Mouse (Mus musculus): ENCODE results near the gene Ifi27l2b. TPM values are rescaled to one million over a fixed set of nuclear protein-coding genes. Genes with fewer than 3 reads are reported as not detected.
A peak's percentile ranks its signal among the peaks of the same experiment; 100 is the strongest.
"Not testable (repeated sequence)": the region's sequence is repeated elsewhere in the genome, so short reads cannot be mapped to it uniquely, and the experiment has no call there.

Gene Ifi27l2b
- total RNA-seq (2015; ENCODE audit: low replicate concordance) (not detected in 2 replicates), total RNA-seq (2017; ENCODE audit: low replicate concordance) (not detected in 2 replicates)

DNA sequence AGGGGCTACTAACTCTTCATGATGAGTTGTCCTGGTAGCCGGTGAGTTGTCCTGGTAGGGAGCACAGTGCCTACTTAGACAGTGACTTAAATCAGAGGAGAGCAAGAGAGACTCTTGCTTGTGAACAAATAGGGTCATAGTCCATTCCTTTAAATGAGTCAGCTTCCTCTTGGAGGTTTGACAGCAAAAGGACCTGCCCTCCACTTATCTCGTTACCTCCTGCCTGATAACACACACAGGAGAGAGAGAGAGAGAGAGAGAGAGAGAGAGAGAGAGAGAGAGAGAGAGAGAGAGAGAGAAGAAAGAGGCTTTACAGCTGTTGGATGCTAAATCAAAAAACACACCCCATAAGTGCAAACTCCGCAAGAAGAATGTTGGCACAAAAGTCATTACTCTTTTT is at the start of gene Ifi27l2b:
TSS of gene Ifi27l2b (minus strand) at position 84 of the 400 bp plus-strand sequence.
- ATAC-seq (replicated peaks; ENCODE audit: low FRiP score, poor library complexity, severe bottlenecking), result no peak

DNA sequence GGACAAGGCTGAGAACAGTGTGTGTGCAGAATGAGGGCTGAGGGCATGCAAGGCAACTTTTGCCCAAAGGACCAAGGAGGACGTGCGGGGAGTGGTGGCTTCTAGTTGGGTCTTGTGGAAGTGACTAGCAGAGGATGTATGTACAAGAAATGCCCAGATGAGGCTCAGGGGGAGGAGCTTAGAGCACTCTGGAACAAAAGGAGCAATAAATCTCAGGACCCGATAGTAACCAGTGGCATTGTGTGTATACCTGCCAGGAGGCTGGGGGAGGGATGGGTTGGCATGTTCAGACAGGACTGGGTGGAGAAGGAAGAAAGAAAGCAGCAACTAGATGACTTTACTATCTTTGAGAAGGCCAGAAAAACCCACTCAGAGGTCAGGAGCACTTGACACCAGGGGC is 47.4 kb upstream of the Ifi27l2b start:
- no peak for ATAC-seq (replicated peaks; ENCODE audit: low FRiP score, poor library complexity, severe bottlenecking)

DNA sequence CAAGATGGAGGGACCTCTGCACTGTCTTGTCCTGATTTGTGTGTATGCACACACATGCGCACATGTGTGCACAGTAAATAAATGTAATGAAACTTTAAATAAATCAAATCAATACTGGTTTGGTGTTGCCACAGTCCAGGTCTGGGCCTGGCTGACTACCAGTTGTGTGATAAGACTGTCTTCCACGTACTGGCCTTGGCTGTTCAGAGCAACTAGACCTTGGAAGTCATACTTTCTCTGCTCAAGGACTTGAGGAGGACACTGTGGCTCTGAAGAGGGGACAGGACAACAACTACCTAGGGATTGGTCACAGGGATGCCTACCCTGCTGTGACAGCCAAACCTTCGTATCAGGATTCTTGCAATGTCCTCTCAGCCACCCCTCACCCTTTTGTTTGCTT is 46.3 kb upstream of the Ifi27l2b start:
- no peak for ATAC-seq (replicated peaks; ENCODE audit: low FRiP score, poor library complexity, severe bottlenecking)

DNA sequence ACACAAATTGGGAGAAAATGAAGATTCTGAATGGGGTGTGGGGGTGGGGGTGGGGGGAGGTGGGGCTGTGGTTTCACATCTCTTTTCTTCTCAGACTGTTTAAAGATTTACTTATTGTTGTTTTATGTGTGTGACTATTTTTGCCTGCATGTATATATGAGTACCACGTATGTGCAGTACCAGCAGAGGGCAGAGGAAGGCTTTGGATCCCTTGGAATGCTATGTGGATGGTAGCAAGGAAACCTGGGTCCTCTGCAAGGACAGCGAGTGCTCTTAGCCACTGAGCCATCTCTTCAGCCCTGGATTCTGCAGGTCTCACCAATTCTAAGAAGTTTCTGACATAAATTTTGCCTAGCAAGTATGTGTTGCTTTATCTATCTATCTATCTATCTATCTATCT is 42.2 kb upstream of the Ifi27l2b start:
- no peak for ATAC-seq (replicated peaks; ENCODE audit: low FRiP score, poor library complexity, severe bottlenecking)

DNA sequence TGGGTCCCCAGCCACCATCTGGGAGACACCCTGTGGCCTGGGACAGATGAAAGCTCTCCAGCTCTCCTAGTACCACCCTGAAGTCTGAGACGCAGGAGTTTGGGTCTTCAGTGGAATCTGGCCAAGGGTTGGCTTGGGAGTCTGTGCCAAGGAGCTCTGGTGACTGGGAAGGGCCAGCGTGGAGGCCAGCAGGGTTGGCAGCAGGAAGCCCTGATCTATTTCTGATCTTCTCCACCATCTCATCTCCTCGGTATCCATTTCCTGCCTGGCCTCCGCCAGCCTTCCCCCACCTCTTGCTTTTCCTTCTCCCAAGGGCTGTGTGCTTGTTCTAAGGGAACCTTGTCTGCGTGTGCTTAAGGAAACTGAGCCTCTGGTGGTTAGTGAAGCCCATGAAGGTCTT is 41.7 kb upstream of the Ifi27l2b start:
- ATAC-seq (replicated peaks; ENCODE audit: low FRiP score, poor library complexity, severe bottlenecking), result no peak

DNA sequence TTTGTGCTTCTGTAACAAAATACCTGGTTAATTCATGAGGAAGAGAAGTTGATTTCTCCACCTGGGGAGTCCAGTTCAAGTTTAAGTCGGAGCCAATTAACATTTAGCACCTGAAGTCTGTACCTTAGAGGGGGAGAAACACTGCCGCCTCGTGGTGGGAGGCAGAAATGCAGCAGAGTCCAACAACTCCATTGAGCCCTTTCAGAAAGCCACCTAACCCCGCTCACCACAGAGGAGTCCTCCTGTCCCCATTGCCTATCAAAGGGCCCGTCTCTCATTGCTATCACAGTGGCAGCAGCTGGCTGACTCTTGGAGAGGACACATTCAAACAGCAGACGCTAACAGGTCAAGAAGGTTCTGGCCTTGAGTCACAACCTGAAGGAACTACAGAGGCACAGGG is 37.5 kb upstream of the Ifi27l2b start:
- ATAC-seq (replicated peaks; ENCODE audit: low FRiP score, poor library complexity, severe bottlenecking), result peak; percentile 64

DNA sequence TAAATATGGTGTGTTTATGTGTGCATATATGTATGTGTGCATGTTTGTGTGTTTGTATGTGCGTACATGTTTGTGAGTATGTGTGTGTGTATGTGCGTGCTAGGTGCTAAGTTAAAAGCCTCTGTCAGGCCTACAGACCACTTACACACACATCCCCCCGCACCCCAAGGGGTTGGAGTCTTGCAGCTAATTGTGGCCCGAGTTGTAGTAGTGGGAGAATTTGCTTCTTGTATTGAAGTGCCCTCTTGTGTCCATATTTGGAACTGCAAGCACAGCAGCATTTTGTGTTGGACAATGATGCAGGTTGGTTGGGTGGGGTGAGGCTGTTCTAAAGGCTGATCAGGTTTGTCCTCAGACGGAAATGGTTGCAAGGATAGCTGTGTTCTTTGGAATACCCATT is 35.7 kb upstream of the Ifi27l2b start:
- no peak; the same call in none of the 2 replicates for ATAC-seq (replicated peaks; ENCODE audit: low FRiP score, poor library complexity, severe bottlenecking)

DNA sequence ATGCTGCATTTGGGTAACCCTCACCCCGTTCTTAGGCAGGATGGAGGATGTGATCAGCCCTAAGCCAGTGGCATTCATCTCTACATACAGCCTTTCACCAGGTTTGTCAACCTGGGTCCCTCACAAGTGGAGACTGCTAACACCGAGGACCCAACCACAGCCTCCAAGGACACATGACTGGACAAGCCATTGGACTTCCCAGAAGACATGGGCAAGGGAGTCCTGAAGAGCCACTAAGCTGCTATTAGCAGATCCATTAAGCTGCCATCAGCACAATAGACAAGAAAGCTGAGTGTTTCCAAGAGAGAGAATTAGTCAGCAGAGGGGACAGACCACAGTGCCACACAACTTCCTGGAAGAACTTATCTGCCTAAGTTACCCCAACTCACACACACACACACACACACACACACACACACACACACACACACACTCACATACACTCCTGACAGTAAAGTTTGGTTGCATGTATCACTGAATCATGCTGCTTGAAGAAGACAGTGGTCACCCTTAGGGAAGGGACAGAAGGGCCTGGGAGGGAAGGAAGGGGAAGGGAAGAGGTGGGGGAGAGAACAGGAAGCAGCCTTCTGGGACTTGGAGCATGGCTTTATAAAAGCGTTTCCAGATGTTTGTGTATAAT is 34.2 kb upstream of the Ifi27l2b start:
- ATAC-seq (replicated peaks; ENCODE audit: low FRiP score, poor library complexity, severe bottlenecking), result no peak

DNA sequence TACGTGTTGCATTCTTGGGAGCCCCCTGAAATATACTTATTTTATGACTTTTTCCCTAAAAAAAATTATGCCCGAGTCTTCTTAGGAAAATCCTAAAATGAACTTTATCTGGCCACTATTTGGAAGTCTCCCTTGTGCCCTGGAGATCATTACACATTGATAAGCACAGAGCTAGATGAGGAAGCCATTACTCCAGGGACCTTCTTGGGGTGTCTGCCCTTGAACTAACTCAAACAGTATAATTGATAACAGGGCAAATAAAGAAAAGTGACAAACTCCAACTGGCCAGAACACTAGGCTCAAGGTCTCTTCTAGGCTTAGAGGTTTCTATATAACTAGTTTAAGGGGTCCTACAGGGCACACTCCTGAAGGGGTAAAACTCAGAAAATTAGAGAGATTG is 30.7 kb upstream of the Ifi27l2b start:
- no peak for ATAC-seq (replicated peaks; ENCODE audit: low FRiP score, poor library complexity, severe bottlenecking)

DNA sequence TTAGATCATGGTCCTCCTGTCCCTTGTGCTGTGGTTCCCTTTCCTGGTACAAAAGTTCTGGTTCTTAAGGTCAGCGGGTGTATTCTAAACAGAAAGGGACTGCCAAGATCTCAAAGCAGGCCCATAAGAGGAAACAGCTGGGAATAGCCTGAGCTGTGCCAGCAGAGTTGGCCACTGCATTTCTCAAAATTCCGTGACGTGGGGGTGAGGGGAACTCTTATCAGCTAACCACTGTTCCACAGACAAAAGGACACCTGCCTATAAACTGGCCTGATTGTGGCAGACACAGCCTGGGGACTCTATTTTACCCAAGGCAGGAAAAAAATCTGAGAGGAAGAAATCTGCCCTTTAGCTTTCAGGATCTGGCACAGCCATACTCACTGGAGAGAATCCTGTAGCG is 30.3 kb upstream of the Ifi27l2b start:
- ATAC-seq (replicated peaks; ENCODE audit: low FRiP score, poor library complexity, severe bottlenecking), result no peak

DNA sequence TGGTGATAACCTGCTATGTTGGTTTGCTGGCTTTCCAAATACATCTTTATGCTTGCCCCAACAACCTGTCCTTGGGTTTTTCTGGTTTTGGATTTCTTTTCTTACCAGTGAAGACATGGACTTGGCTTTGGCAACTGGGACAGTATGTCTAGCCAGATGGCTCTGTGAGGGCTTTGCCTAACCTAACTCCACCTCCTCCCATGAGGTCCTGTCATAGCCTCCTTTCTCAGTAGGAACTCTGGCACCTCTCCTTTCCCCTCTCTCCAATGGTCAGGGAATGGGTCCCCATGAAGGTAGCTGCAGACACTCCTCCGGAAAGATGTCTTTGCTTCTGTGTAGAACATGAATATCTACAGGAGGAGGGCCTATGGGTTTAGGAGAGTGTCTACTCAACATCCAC is 29.7 kb upstream of the Ifi27l2b start:
- no peak for ATAC-seq (replicated peaks; ENCODE audit: low FRiP score, poor library complexity, severe bottlenecking)

DNA sequence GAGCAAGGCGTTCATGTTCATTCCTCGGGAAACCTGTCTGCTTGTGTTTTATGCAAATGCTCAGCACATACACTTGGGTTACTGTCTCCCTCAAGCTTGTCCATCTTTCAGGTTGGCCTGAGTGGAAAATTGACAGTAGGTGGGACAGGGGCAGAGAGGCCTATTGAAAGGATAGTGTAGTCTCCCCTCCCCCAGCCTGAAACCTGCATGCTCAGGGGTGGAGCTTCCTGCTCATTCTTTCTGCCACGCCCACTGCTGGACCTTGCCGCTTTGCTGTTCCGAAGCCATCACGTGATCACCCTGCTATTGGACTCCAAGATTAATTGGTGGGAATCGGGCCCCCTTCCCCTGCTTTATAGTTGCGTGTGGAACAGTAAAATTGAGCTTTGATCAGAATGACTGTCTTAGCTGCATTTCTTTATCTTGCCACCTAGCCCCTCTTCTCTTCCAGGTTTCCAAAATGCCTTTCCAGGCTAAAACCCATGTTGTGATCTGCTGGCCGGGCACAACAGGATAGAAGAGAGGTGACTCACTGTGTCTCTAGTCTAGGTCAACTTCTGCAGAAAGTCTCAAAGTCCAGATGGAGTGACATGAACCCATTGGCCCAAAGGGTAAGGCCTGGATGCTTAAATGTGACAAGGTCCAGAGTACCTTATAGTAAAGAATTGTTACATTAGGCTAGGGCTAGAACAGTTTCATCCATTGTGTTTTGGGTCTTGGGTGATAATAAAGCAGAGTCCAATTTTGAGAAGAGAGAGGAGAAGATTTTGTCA is 27.4 kb upstream of the Ifi27l2b start:
- ATAC-seq (replicated peaks; ENCODE audit: low FRiP score, poor library complexity, severe bottlenecking), result not testable (repeated sequence)

DNA sequence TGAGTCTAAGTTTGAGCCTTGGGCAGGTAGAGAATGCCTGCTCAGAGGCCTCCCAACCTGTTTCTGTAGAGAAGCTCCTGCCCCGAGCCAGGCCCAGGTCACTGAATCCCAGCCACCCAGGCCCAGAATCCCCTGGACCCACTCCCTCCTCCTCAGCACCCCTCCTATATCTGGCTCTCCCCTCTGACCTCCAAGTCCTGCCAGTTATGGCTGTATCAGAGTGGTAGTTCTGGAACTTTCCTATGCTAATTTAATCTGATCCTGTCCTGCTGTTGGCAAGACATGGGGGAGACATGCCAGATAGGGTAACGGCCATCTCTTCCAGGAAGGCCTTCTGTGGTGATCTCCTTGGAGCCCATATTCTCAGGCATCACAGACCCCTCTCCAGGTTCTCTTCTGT is 25.8 kb upstream of the Ifi27l2b start:
- no peak for ATAC-seq (replicated peaks; ENCODE audit: low FRiP score, poor library complexity, severe bottlenecking)

DNA sequence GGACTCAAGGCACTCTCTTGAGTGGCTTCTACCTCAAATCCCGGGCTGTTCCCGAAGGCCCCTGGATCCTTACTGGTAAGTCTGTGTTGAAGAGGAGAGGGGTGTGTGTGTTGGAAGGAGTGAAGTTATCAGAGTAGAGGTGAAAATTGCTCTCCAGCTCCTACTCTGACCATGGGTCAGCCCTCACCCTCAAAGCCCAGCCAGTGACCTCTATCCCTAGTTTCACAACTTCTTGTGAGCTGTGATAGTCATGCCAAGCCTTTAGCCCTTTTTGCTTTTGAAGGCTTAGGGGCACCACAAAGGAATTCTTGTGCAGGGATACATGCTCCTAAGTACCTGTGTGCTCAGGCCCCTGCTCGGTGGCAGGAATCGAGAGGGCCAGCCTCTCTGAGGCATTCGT is 24.6 kb upstream of the Ifi27l2b start:
- ATAC-seq (replicated peaks; ENCODE audit: low FRiP score, poor library complexity, severe bottlenecking), result no peak

DNA sequence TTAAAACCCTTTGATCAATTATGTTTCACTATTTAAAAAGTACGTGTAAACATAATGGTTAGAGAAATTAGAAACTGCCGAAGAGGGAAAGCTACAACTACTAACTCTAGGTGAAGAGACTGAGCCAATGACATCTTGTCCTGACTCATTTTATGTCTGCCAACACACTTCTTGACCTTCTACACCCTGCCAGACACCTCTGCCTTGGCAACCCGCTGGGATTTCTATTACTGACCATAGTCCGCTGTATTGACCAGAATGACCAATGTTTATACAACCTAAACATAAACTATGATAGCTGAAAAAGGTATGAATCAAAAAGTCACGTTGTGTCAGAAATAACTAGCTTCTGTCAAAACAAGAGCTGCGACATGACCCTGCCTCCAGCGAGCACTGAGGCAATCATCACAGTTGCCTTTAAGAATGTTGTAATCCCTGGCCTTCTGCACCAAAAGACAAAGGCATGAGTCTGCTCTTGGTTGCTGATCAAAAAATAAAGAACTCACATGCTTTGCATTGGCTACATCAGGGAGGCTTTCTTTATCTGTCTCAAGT is 20.5 kb upstream of the Ifi27l2b start:
- no peak for ATAC-seq (replicated peaks; ENCODE audit: low FRiP score, poor library complexity, severe bottlenecking)

DNA sequence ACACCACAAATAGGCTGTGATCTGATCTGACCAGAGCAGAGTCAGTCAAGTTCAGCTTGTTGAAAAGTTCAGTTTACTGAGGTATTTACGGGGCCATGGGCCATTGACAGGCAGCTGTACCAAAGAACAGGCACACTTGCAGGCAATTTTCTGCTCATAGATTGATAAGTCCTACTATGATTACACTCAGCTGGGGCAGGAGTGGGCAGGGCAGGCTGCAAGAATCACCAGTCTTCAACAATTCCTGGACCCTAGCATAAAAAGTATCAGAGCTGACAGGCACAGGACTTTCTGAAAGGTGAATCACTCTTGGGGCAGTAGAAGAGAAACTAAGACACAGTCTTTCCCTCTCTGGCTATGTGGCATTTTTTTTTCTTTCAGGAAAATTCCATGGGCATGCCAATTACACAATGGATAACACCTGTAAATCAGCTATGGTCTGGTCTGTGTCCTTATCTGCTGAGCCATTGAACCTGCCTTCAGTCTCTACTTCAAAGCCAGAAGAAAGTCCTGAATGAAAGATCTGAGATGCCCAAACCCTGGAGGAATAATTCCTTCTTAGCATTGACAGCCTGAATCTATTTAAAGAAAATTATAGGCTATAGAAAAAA is 19.9 kb upstream of the Ifi27l2b start:
- no peak for ATAC-seq (replicated peaks; ENCODE audit: low FRiP score, poor library complexity, severe bottlenecking)

DNA sequence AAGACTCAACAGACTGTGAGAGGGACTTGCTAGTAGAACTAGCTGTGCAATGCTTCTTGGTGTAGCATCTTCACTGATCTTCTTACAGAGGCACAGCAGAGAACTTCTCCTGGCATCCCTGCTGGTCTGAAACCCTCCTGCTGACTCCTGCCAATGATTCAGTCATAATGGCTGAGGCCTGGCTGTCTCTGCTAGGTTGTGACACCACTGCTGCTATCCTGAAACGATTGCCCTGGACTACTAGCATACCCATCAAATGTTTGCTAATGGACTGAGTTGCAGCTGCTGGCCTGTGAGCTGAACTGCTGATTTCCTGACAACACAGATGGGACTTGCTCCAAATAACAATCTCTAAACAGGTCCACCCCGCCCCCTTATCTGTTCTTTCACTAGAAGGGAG is 17.5 kb upstream of the Ifi27l2b start:
- no peak for ATAC-seq (replicated peaks; ENCODE audit: low FRiP score, poor library complexity, severe bottlenecking)

DNA sequence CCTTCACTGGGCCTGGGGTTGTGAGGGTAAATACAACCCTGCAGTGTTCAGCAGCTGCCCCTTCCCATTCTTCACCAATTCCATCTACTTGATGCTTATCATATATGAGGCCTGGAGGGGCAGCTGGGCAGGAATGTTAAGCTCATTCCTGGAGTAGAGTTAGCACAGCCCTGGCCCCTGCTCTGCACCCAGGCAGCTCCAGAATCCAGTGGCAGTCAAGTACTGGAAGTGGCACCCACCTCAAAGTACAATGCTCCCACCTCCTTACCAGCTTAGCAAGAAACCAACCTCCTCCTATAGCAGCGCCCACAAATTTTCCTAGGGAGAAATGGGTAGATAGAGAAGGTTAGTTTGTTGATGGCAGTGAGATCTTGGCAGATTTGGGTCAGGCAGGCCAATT is 296 bp downstream of the Ifi27l2b start:
- ATAC-seq (replicated peaks; ENCODE audit: low FRiP score, poor library complexity, severe bottlenecking), result not testable (repeated sequence)

DNA sequence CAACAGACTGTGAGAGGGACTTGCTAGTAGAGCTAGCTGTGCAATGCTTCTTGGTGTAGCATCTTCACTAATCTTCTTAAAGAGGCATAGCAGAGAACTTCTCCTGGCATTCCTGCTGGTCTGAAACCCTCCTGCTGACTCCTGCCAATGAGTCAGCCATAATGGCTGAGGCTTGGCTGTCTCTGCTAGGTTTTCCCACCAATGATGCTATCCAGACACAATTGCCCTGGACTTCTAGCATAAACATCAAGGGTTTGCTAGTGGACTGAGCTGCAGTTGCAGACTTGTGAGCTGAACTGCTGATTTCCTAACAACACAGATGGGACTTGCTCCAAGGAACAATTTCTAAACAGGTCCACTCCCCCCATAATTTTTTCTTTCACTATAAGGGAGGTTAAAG is 3.7 kb downstream of the Ifi27l2b start:
- no peak for ATAC-seq (replicated peaks; ENCODE audit: low FRiP score, poor library complexity, severe bottlenecking)

DNA sequence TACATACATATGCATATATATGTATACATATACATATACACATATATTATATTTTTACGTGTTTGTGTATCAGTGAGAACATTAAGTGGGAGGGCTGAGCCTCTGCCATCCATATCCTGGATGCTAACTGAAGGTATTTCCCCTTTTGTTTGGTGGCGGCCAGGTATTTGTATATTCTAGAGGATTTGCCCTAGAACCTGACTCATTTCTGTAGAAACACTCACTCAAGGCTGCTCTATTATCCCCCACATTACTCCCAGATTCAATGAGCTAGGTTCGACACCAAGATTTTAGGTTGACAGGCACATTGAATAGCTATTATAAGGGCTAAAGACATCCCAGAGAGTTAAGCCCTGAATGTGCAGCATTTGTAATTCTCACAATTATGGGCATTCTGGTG is 12.0 kb downstream of the Ifi27l2b start:
- no peak for ATAC-seq (replicated peaks; ENCODE audit: low FRiP score, poor library complexity, severe bottlenecking)

DNA sequence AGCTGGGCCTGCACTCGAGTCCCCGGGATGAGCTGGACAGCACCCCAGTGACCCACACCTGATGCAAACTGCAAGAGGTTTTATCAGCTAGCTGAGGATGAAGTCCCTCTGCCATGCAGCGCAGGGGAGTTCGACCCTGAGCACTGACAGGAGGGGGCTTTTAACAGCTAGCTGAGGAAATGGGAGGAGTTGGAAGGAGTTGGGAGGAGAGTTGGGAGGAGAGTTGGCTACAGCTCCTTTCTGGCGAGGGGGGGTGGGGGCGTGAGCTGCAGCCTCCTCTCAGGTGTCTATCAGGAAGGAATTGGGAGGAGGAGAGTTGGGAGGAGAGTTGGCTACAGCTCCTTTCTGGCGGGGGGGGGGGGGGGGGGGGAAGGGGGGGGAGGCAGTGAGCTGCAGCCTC is 12.8 kb downstream of the Ifi27l2b start:
- not testable (repeated sequence) for ATAC-seq (replicated peaks; ENCODE audit: low FRiP score, poor library complexity, severe bottlenecking)
